Mouse (Mus musculus): ENCODE results near the gene Mpped1. TPM values are rescaled to one million over a fixed set of nuclear protein-coding genes. Genes with fewer than 3 reads are reported as not detected.

Mpped1 gene
- polyA plus RNA-seq, 1 experiment from 2014 or later, result 11.3 TPM

DNA sequence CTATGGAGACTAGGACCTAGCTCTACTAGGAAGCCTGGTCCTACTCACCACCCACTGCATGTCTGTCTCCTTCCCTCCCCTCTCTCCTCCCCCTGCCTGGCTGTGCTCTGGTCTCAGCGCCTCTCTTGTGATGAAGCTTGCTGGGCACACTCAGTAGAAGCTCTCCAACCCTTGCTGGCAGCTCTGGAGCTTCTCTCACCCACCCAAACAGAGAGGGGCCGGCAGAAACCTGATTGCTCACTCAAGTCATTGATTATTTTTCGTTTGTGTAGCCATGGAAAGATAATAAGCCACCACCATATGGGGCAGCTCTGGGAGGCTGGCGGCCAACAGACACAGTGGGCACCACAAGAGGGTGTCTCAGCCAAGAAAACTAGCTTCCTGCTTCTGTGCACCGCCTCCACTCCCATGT is 74.1 kb downstream of the Mpped1 start:
- H3K4me3 ChIP-seq, result no peak overlapping the region
- H3K27ac ChIP-seq, result no peak overlapping the region
- peaks cover 9% of the 10 kb centered on the region for H3K4me1 ChIP-seq (replicated peaks)
- no peak for ATAC-seq (ENCODE audit: low FRiP score)
- 81% methylated on average over 5 of the region's 5 CpGs for WGBS
- no peaks in the 10 kb centered on the region for H3K36me3 ChIP-seq
- no peak overlapping the region for H3K4me2 ChIP-seq
- no peaks in the 10 kb centered on the region for H3K9me3 ChIP-seq
- 0 out of 2 replicates have a peak, but pooled peaks cover 3% of the 10 kb centered on the region for H3K27me3 ChIP-seq
- H3K9ac ChIP-seq, result no peak overlapping the region

DNA sequence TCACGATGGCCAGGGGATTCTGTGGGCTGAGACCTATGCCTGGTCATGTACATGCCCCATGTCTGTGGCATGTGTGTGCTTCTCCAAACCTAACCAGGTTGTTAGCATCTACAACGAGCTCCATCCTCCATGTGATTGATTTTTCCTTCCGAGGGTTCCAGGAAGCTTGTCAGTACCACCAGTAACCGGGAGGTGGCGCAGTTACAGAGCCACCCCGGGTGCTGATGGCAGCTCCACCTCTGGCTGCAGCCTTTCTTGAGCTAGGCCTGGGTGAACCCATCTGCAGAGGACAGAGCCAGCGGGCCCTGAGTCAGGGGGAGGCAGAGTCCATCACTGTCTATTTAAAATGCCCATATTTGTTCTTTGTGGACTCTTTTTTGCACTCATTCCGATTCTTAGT is 77.9 kb downstream of the Mpped1 start:
- no peaks in the 10 kb centered on the region for H3K27me3 ChIP-seq
- H3K4me2 ChIP-seq, result no peak overlapping the region
- 18% methylated on average over 8 of the region's 8 CpGs for WGBS
- H3K27ac ChIP-seq, result no peak overlapping the region
- no peak for ATAC-seq (ENCODE audit: low FRiP score)
- no peak overlapping the region for H3K4me3 ChIP-seq
- H3K9me3 ChIP-seq, result no peaks in the 10 kb centered on the region
- no peak overlapping the region for H3K9ac ChIP-seq
- H3K4me1 ChIP-seq (replicated peaks), result no peaks in the 10 kb centered on the region
- no peaks in the 10 kb centered on the region for H3K36me3 ChIP-seq

DNA sequence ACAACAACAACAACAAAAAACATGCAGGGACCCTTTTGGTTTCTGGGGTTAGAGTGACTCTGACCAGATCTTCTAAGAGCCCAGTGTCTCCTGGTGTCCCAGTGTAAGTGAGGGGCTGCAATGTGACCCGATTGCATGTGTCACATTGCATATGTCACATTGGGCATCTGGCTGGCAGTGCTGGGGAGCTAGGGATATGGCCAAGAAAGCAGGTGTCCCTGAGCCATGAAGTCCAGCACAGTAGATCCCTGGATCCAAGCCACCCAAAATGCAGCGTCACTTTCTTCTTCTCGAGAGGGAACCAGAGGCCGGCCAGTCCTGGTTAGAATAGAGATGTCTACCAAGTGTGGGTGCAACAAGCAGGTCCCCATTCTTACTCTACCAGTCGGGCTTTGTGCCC is 86.4 kb downstream of the Mpped1 start:
- no peak overlapping the region for H3K4me2 ChIP-seq
- H3K27me3 ChIP-seq, result peaks cover 15% of the 10 kb centered on the region
- no peaks in the 10 kb centered on the region for H3K4me1 ChIP-seq (replicated peaks)
- no peak for ATAC-seq (ENCODE audit: low FRiP score)
- H3K4me3 ChIP-seq, result no peak overlapping the region
- H3K9ac ChIP-seq, result no peak overlapping the region
- no peaks in the 10 kb centered on the region for H3K36me3 ChIP-seq
- WGBS, result 94% methylated on average over 5 of the region's 5 CpGs
- no peaks in the 10 kb centered on the region for H3K9me3 ChIP-seq
- no peak overlapping the region for H3K27ac ChIP-seq

DNA sequence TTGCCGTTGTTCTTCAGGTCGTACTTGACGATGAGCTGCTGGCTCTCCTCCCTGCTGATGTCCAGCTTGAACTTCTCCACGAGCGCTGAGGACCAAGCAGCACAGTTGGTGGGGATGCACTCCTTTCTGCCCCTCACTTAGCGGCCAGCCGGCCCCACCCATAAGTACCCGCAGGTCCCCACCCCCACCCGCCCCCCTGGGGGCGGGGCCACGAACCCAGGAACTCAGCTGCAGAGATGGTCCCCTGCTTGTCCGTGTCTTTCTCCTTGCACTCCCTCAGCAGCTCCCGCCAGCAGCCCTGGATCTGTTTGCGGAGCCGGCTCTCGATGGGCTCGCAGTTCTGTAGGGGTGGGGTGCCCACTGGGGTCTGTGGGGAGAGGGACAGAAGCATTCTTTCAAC is 91.7 kb downstream of the Mpped1 start:
- no peaks in the 10 kb centered on the region for H3K36me3 ChIP-seq
- 11% methylated on average over 17 of the region's 17 CpGs for WGBS
- peaks cover 28% of the 10 kb centered on the region for H3K27me3 ChIP-seq
- no peak for ATAC-seq (ENCODE audit: low FRiP score)
- no peak overlapping the region for H3K4me2 ChIP-seq
- H3K4me3 ChIP-seq, result no peak overlapping the region
- peaks cover 20% of the 10 kb centered on the region for H3K4me1 ChIP-seq (replicated peaks)
- peaks cover 12% of the 10 kb centered on the region; the same call in 1 of the 2 replicates for H3K9me3 ChIP-seq
- H3K27ac ChIP-seq, result no peak overlapping the region
- H3K9ac ChIP-seq, result no peak overlapping the region

DNA sequence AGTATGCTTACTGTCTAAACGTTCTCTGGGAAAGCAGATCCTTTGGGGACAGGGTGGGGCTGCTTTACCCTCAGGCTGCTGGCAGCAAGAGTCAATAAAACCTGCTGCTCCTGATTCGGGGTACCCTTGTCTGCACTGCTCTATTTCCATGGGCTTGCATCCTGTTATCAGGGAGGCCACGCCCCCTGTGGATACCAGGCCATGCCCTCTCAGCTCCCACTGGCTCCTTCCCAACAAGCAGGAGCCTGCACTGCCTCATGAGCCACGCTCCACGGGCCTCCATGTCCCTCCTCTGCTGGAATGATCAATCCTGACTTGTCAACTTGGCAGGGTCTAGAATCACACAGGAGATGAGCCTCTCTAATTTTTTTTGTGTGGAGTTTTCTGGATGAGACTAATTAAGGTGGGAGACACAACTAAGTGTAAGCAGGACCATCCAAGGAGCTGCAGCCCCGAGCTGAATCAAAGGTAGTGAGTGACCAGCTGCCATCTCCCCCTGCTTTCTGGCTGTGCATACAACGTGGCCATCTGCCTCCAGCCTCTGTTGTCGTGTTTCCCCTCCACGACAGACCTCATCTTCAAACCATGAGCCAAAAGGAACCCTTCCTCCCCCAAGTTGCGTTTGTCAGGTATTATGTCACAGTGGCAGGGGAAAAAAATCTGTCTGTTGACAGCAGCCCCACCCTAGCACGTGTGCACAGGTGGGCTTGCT is 98.0 kb downstream of the Mpped1 start:
- Histone ChIP-seq H3K36me3 (no peaks in the 10 kb centered on the region), H3K4me3 (no peak overlapping the region), H3K4me2 (no peak overlapping the region), H3K27ac (no peak overlapping the region), H3K27me3 (no peaks in the 10 kb centered on the region), H3K9me3 (peaks cover 12% of the 10 kb centered on the region; the same call in 1 of the 2 replicates), H3K9ac (no peak overlapping the region), H3K4me1 (replicated peaks) (peaks cover 18% of the 10 kb centered on the region)
- ATAC-seq (ENCODE audit: low FRiP score), result no peak
- WGBS, result 59% methylated on average over 11 of the region's 11 CpGs

DNA sequence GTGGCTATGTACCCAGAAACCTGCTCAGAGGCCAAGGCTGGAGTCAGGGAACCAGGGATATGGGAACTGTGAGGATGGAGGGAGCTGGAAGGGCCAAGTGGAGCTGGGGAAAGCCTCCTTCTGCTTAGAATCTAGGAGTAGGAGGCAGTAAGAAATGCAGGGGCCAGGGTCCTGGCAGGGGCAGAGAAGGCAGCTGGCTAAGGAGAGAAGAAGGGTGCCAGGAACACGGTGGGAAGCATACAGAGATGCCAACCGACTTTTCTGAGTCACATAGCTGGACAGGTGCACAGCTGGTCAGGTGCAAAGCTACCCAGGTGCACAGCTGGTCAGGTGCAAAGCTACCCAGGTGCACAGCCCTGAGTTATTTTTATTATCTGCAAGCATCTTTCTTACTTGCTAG is 98.6 kb downstream of the Mpped1 start:
- Histone ChIP-seq H3K27me3 (no peaks in the 10 kb centered on the region), H3K27ac (no peak overlapping the region), H3K36me3 (no peaks in the 10 kb centered on the region), H3K4me3 (no peak overlapping the region), H3K9ac (no peak overlapping the region), H3K9me3 (peaks cover 12% of the 10 kb centered on the region; the same call in 1 of the 2 replicates), H3K4me1 (replicated peaks) (peaks cover 13% of the 10 kb centered on the region), H3K4me2 (no peak overlapping the region)
- 86% methylated on average over 2 of the region's 2 CpGs for WGBS
- no peak for ATAC-seq (ENCODE audit: low FRiP score)

DNA sequence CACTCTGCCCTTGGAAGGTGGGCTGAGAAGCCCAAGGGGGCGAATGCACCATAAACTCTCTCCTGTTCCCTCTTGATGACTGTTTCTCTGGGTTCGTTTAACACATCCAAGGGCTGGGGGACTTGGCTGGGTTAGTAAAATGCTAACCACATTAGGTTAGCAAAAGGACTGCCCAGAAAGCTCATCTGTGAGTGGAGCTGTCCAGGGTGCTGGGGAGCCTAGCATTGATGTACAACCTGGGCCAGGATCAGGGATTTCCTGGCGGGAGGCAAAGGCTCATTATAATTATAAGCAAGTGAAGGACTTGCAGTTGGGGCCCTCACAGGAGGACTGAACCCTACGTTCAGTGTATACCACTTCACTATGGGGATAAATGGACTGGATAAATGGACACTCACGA is 100.6 kb downstream of the Mpped1 start:
- Histone ChIP-seq H3K9me3 (peaks cover 10% of the 10 kb centered on the region; the same call in 1 of the 2 replicates), H3K9ac (no peak overlapping the region), H3K4me3 (no peak overlapping the region), H3K4me1 (replicated peaks) (peaks cover 7% of the 10 kb centered on the region; the same call in 1 of the 2 replicates), H3K4me2 (no peak overlapping the region), H3K27me3 (no peaks in the 10 kb centered on the region), H3K36me3 (no peaks in the 10 kb centered on the region), H3K27ac (no peak overlapping the region)
- ATAC-seq (ENCODE audit: low FRiP score), result no peak
- 21% methylated on average over 5 of the region's 5 CpGs for WGBS

DNA sequence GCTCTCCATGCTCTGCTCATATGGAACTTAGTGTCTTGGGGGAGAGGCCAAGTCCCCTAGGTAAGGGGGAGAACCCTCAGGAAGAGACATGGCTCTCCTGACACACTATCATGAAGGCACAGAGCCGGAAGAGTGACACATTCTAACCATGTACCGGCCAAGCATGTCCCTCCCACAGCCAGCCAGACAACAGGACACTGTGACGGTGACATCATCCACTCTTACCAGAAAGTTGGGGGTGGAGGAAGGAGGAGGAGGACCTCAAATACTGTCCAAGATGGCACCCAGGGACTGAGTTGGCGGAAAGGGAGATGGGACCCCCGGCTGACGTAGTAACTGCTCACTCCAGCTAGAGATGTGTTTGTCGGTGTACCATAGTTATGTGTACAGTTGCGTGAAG is 104.6 kb downstream of the Mpped1 start:
- H3K4me1 ChIP-seq (replicated peaks), result peaks cover 3% of the 10 kb centered on the region; the same call in 1 of the 2 replicates
- no peak for ATAC-seq (ENCODE audit: low FRiP score)
- H3K36me3 ChIP-seq, result no peaks in the 10 kb centered on the region
- H3K4me2 ChIP-seq, result no peak overlapping the region
- H3K9me3 ChIP-seq, result no peaks in the 10 kb centered on the region
- no peak overlapping the region for H3K9ac ChIP-seq
- H3K27ac ChIP-seq, result no peak overlapping the region
- H3K27me3 ChIP-seq, result 0 out of 2 replicates have a peak, but pooled peaks cover 2% of the 10 kb centered on the region
- H3K4me3 ChIP-seq, result no peak overlapping the region
- WGBS, result 94% methylated on average over 8 of the region's 8 CpGs

DNA sequence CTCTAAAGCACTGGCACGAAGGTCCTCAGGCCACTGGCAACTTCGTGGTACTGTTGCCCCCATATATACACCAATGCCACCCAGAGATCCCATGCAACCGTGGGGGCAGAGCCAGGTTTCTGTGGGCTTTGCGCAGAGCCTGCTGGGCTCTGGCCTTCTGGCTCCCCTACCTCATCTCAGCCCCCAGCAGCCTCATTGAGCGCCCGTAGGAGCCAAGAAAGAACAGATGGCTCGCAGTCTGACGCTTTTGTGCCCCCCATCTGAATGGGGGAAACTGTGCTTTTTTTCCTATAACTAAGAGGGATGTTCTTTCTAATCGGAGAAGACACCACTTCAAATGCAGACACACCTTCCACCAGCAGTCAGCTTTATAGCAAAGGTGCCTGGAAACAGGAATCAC is 105.0 kb downstream of the Mpped1 start:
- 0 out of 2 replicates have a peak, but pooled peaks cover 2% of the 10 kb centered on the region for H3K27me3 ChIP-seq
- no peak overlapping the region for H3K9ac ChIP-seq
- H3K4me3 ChIP-seq, result no peak overlapping the region
- H3K4me1 ChIP-seq (replicated peaks), result peaks cover 3% of the 10 kb centered on the region; the same call in 1 of the 2 replicates
- H3K27ac ChIP-seq, result no peak overlapping the region
- ATAC-seq (ENCODE audit: low FRiP score), result no peak
- H3K4me2 ChIP-seq, result no peak overlapping the region
- WGBS, result 81% methylated on average over 9 of the region's 9 CpGs
- H3K9me3 ChIP-seq, result no peaks in the 10 kb centered on the region
- no peaks in the 10 kb centered on the region for H3K36me3 ChIP-seq

DNA sequence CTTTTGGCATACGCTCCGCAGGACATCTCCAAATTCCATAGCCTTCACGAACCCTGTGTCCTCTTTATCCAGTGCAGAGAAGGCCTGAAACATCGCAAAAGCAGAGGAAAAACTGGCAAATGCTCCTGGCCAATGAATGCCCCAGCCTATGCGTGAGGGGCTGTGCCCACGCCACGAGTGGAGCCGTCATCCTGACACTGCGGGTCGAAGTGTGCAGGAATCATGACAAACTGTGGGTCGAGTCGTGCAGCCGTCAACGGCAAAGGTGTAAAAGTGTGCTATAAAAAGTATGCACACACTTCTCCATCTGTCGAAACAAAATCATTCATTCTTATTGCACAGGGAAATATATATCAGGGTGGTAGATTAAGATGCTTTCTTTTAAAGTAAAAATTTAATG is 113.6 kb downstream of the Mpped1 start:
- H3K4me2 ChIP-seq, result no peak overlapping the region
- no peak overlapping the region for H3K9ac ChIP-seq
- H3K4me3 ChIP-seq, result no peak overlapping the region
- H3K27me3 ChIP-seq, result peaks cover 5% of the 10 kb centered on the region; the same call in 1 of the 2 replicates
- ATAC-seq (ENCODE audit: low FRiP score), result no peak
- no peaks in the 10 kb centered on the region for H3K9me3 ChIP-seq
- H3K27ac ChIP-seq, result no peak overlapping the region
- peaks cover 7% of the 10 kb centered on the region for H3K4me1 ChIP-seq (replicated peaks)
- H3K36me3 ChIP-seq, result no peaks in the 10 kb centered on the region
- 88% methylated on average over 15 of the region's 15 CpGs for WGBS

DNA sequence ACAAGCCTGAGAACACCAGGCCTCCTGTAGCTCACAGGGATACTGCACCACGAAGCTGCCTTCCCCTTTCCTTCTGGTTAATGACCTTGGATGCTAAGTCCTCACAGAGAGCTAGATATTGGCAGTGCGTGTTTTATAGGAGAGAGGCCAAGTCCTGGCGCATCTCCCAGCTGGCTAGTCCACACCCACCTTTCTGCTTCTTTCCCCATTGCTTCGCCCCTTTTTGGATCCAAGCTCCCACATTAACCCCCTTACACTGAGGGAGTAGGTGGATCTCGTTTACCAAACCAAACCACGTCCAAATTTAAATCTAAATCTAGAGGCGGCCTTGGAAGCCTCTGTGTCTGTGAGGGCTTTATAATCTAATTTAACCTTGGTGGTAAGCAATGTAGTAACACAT is 115.0 kb downstream of the Mpped1 start:
- H3K4me3 ChIP-seq, result no peak overlapping the region
- no peak overlapping the region for H3K27ac ChIP-seq
- no peak overlapping the region for H3K9ac ChIP-seq
- no peaks in the 10 kb centered on the region for H3K36me3 ChIP-seq
- no peaks in the 10 kb centered on the region for H3K9me3 ChIP-seq
- peaks cover 7% of the 10 kb centered on the region for H3K4me1 ChIP-seq (replicated peaks)
- 88% methylated on average over 7 of the region's 7 CpGs for WGBS
- no peak for ATAC-seq (ENCODE audit: low FRiP score)
- H3K27me3 ChIP-seq, result peaks cover 5% of the 10 kb centered on the region; the same call in 1 of the 2 replicates
- no peak overlapping the region for H3K4me2 ChIP-seq

DNA sequence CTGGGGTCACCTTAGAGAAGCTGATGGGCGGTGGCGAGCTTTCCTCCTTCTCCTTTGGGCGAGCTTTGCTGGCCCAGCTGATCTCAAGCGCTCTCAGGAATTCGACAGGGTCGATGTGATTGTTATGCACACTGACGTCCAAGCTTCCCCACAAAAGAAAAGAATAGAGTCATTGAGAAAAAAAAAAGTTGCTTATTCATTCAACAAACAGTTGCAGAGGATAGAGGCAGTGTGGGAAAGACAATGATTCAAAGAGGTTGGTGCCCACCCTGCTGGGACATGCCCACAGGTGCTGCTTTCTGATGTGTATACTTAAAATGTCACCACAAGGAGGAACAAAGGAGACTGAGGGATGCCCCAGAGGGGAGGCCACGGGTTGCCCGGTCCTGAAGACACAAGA is 116.7 kb downstream of the Mpped1 start:
- ATAC-seq (ENCODE audit: low FRiP score), result no peak

DNA sequence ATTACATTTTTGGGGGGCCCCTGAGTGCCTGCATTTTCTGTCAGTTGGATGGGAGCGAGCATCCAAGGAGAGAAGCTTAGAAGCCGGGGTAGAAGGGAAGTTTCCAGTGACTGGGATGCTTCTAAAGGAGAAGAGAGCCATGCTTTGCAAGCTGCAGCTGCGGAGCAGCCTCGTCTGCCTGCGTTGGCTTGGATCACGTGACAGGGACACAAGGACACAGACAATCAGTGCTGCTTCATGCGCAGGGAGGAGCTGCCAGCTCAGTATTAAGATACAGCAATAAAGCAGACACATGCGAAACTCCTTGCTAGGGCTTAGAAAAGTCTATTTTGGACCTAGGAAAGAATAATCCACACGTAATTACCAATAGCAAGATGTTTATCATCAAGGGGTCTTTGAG is 118.0 kb downstream of the Mpped1 start:
- 46% methylated on average over 9 of the region's 9 CpGs for WGBS
- Histone ChIP-seq H3K27ac (peak overlapping the region; percentile 36; the same call in 1 of the 2 replicates), H3K4me3 (no peak overlapping the region), H3K9ac (no peak overlapping the region; the same call in 1 of the 2 replicates), H3K4me1 (replicated peaks) (peaks cover 10% of the 10 kb centered on the region), H3K9me3 (no peaks in the 10 kb centered on the region), H3K4me2 (no peak overlapping the region), H3K36me3 (no peaks in the 10 kb centered on the region), H3K27me3 (peaks cover 9% of the 10 kb centered on the region; the same call in 1 of the 2 replicates)
- ATAC-seq (ENCODE audit: low FRiP score), result 0 out of 2 replicates have a peak, but pooled peaks have one; percentile 30

More for the DNA sequence above, 116.7 kb downstream of the Mpped1 start:
- Histone ChIP-seq H3K27ac (no peak overlapping the region), H3K36me3 (no peaks in the 10 kb centered on the region), H3K9ac (no peak overlapping the region), H3K9me3 (no peaks in the 10 kb centered on the region), H3K4me1 (replicated peaks) (peaks cover 7% of the 10 kb centered on the region), H3K4me3 (no peak overlapping the region), H3K4me2 (no peak overlapping the region), H3K27me3 (peaks cover 5% of the 10 kb centered on the region; the same call in 1 of the 2 replicates)
- 25% methylated on average over 9 of the region's 9 CpGs for WGBS

Data from hindbrain, embryonic 13.5 days (tissue).